Mouse (Mus musculus): Measurements from ENCODE around the gene Fcgr1.

GRCm38 (mm10) chr3:96243921-96244572, 49.7 kb downstream of the Fcgr1 start:
- no peak for TF ChIP-seq EP300 (IDR thresholded peaks at IDR 0.05; ENCODE audit: low read depth)
- TF ChIP-seq CTCF (IDR thresholded peaks at IDR 0.05; ENCODE audit: low read depth), result no peak

Data from heart, postnatal 0 days (tissue).